Mouse (Mus musculus) brain, embryonic 14.5 days (tissue): ENCODE results near the gene Bend4.

Source experiments
- CTCF ChIP-seq: fragments of 200-500 bp; IDR thresholded peaks from 2 replicates; pipeline ENCODE4 v1.5.1; 2012; ENCODE audit warnings: inconsistent platforms, mild to moderate bottlenecking, moderate library complexity, borderline replicate concordance; ENCODE audit not compliant: insufficient read depth, insufficient read length; ENCODE audit errors: extremely low read depth
- POLR2A ChIP-seq: fragments of 200-500 bp; IDR thresholded peaks from 2 replicates; pipeline ENCODE4 v1.6.1; 2012; ENCODE audit warnings: mild to moderate bottlenecking, inconsistent platforms, borderline replicate concordance; ENCODE audit not compliant: poor library complexity, insufficient read depth, insufficient read length, severe bottlenecking; ENCODE audit errors: extremely low read depth

DNA sequence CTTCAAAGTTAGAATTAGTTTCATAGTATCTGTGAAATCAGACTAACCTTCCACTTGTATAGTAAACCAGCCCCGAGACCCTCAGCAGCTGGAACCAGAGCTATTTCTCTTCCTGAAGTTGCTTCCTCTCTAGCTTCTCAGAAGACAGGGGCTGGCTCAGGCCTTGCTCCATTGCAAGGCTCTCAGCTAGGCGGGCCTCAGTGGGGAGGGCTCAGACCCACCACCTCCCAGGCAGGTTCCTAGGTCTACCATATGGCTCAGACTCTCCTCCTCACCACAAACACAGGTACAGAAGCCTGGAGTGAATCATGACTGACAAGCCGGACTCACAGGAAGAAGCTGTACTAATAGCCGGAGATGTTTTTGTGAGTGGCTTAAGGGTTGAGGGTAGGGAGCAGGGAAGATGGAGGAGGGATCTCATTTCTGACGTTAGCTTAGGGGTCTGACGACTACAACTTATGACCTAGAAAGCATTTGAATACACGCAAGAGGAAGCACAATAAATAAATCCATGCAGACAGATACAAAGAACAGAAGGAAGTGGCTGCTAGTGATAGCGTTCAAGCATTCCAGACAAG is 51.0 kb downstream of the Bend4 start:
- no peak for TF ChIP-seq CTCF
- no peak for TF ChIP-seq POLR2A
